Mouse (Mus musculus) stomach, embryonic 16.5 days (tissue): Measurements from ENCODE around the gene Ski. TPM values are rescaled to one million over a fixed set of nuclear protein-coding genes. Genes with fewer than 3 reads are reported as not detected.

Experiments
- ATAC-seq: fragments of 200-750 bp; cut with Nextera tagmentation; 2 replicates; pipeline ENCODE4 v1.8.0; 2017; ENCODE audit warnings: moderate number of reproducible peaks, moderate TSS enrichment; ENCODE audit not compliant: insufficient read depth, low FRiP score
- H3K27ac ChIP-seq: fragments of 300-500 bp; sonication (generic); 2 replicates; pipeline ENCODE4 v1.5.1; 2014; ENCODE audit warnings: low read length
- H3K27me3 ChIP-seq: fragments of 300-500 bp; sonication (generic); 2 replicates; pipeline ENCODE4 v1.6.1; 2014; ENCODE audit warnings: low read length, control low read depth, mixed read lengths; ENCODE audit not compliant: control insufficient read depth, insufficient read depth
- H3K36me3 ChIP-seq: fragments of 300-500 bp; sonication (generic); 2 replicates; pipeline ENCODE4 v1.6.1; 2014; ENCODE audit warnings: low read length; ENCODE audit not compliant: control insufficient read depth, insufficient read depth
- H3K4me1 ChIP-seq: fragments of 300-500 bp; sonication (generic); 2 replicates; pipeline ENCODE4 v1.6.1; 2014; ENCODE audit warnings: low read length, control low read depth, mixed read lengths; ENCODE audit not compliant: control insufficient read depth, insufficient read depth
- H3K4me2 ChIP-seq: fragments of 300-500 bp; sonication (generic); 2 replicates; pipeline ENCODE4 v1.6.1; 2014; ENCODE audit warnings: low read depth, low read length, mixed read lengths
- H3K4me3 ChIP-seq: fragments of 300-500 bp; sonication (generic); replicated peaks from 2 replicates; pipeline ENCODE4 v1.5.1; 2014; ENCODE audit warnings: mild to moderate bottlenecking, low read length
- H3K9ac ChIP-seq: fragments of 300-500 bp; sonication (generic); 2 replicates; pipeline ENCODE4 v1.6.1; 2014; ENCODE audit warnings: low read length
- H3K9me3 ChIP-seq: fragments of 300-500 bp; sonication (generic); replicated peaks from 2 replicates; pipeline ENCODE4 v1.6.1; 2016; ENCODE audit warnings: low read length, control low read depth; ENCODE audit not compliant: control insufficient read depth
- WGBS: fragments of 180-500 bp; shearing (Covaris S2); extraction: QIAGEN DNeasy Blood & Tissue Kit; methylation state at CpG from one replicate; pipeline ENCODE4 v1.1.7; 2014; 5-methylcytosine and 5-hydroxymethylcytosine counted together
- polyA plus RNA-seq: library from polyadenylated mRNA; unstranded; fragments of >200 nt; fragmentation: Nextera tagmentation; extraction: Ambion mirVana; gene quantifications from 2 replicates; pipeline ENCODE4 v1.2.1, GENCODE M21; 2015

The Ski gene
- polyA plus RNA-seq, 1 experiment from 2014 or later, result 17.9 TPM

DNA sequence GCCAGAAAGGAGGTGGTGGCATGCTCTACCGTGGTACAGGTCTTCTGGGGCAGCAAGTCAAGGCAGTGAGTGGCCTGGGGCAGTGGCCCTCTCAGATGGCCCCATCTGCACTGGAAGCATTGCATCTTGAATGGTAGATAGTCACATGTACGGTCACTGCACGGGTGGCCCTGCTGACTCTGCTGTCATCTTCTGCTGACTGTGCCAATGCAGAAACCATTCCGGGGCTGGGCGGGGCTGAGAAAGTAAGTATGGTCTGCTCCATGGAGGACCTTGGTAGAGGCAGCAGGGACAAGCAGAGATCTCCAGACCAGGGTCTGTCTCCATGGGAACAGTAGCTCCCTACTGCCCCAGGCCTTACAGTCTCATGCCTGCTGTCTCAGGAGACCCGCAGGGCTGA lies 101.2 kb downstream of the Ski start:
- Histone ChIP-seq H3K9me3 (no peaks in the 10 kb centered on the region), H3K36me3 (no peaks in the 10 kb centered on the region), H3K4me2 (no peak overlapping the region), H3K4me1 (peaks cover 34% of the 10 kb centered on the region), H3K27ac (peak overlapping the region; percentile 97), H3K27me3 (no peaks in the 10 kb centered on the region), H3K4me3 (no peak overlapping the region), H3K9ac (peak overlapping the region; percentile 6; the same call in 1 of the 2 replicates)
- WGBS, result 76% methylated on average over 6 of the region's 6 CpGs
- peak; percentile 11; the same call in 1 of the 2 replicates for ATAC-seq

DNA sequence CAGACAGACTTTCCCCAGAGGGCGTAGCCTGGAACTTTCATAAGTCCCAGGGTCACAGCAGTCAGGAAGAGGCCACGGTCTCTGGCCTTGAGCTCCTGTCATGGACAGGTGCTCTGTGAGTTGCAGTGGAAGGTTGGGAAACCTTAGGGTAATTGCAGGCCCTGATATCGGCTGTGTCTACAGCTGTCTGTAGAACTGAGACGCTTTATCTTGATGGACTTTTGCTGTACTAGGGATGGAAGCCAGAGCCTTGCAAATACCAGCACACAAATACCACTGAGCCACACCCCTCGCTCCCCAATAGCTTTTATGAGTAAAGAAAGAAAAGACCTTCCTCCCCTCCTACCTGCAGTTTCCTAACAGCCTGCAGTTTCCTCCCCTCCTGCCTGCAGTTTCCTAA lies 101.8 kb downstream of the Ski start:
- 39% methylated on average over 5 of the region's 5 CpGs for WGBS
- no peak overlapping the region for H3K9ac ChIP-seq

DNA sequence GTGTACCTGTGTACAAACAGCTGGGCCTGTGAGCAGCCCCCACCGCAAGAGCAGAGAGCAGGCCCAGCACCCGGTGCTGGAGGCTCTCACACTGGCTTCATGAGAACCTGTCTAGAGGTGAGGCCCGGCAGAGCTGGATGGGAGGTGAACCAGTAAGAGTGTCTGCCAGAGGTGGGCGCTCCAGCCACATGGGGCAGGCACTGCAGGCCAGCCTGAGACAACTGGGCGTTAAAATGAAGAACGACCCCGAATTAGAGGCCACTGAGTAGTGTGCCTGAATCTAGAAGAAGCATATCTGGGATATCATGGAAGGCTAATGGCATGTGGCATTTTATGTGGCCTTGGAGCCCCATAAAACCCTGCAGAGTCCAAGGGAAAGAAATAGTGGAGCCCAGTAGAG lies 102.4 kb downstream of the Ski start:
- ATAC-seq, result no peak
- Histone ChIP-seq H3K27ac (peak overlapping the region; percentile 97), H3K27me3 (no peaks in the 10 kb centered on the region), H3K9ac (0 out of 2 replicates have a peak overlapping the region, but pooled peaks have one; percentile 26), H3K4me3 (no peak overlapping the region), H3K9me3 (no peaks in the 10 kb centered on the region), H3K4me2 (no peak overlapping the region), H3K36me3 (no peaks in the 10 kb centered on the region), H3K4me1 (peaks cover 36% of the 10 kb centered on the region)
- WGBS, result 75% methylated on average over 7 of the region's 7 CpGs

More for the DNA sequence above, 101.8 kb downstream of the Ski start:
- Histone ChIP-seq H3K4me1 (peaks cover 36% of the 10 kb centered on the region), H3K27ac (peak overlapping the region; percentile 97), H3K9me3 (no peaks in the 10 kb centered on the region), H3K27me3 (no peaks in the 10 kb centered on the region), H3K36me3 (no peaks in the 10 kb centered on the region), H3K4me2 (no peak overlapping the region), H3K4me3 (no peak overlapping the region)
- peak; percentile 76 for ATAC-seq

GRCm38 (mm10) chr4:155118278-155118677 lies 104.1 kb downstream of the Ski start:
- Histone ChIP-seq H3K27me3 (no peaks in the 10 kb centered on the region), H3K9ac (no peak overlapping the region), H3K4me2 (no peak overlapping the region), H3K4me1 (peaks cover 36% of the 10 kb centered on the region), H3K27ac (no peak overlapping the region), H3K9me3 (no peaks in the 10 kb centered on the region), H3K36me3 (no peaks in the 10 kb centered on the region), H3K4me3 (no peak overlapping the region)
- 87% methylated on average over 10 of the region's 10 CpGs for WGBS
- no peak for ATAC-seq

- H3K9me3 ChIP-seq, result no peaks in the 10 kb centered on the region
- H3K4me2 ChIP-seq, result no peak overlapping the region
- no peaks in the 10 kb centered on the region for H3K27me3 ChIP-seq
- no peaks in the 10 kb centered on the region for H3K36me3 ChIP-seq
- peak overlapping the region; percentile 19 for H3K27ac ChIP-seq
- H3K4me3 ChIP-seq, result no peak overlapping the region
- WGBS, result 74% methylated on average over 6 of the region's 6 CpGs
- H3K9ac ChIP-seq, result no peak overlapping the region
- H3K4me1 ChIP-seq, result peaks cover 29% of the 10 kb centered on the region
- no peak for ATAC-seq
These were observed 104.9 kb downstream of the Ski start for GRCm38 (mm10) chr4:155117396-155117978.

DNA sequence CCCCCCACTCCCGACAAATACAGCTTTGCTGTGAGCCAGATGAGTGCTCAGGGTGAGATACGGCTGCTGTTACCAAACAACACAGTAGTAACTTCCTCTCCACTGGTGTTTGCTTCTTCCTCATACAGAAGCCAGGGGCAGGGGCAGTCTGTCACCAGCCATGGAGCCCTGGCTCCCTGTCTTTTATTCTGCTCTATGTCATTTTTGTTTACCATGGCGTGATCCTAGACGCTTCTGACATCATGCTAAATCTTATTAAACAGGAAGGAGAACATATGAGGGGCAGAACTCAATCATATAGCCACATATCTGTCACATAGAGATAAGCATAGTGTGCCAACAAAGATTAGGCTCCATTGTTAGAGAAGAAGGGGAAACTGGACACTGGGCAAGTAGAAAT lies 105.8 kb downstream of the Ski start:
- H3K27me3 ChIP-seq, result no peaks in the 10 kb centered on the region
- ATAC-seq, result no peak
- H3K36me3 ChIP-seq, result no peaks in the 10 kb centered on the region
- H3K4me2 ChIP-seq, result no peak overlapping the region
- peak overlapping the region; percentile 86 for H3K27ac ChIP-seq
- H3K9ac ChIP-seq, result 0 out of 2 replicates have a peak overlapping the region, but pooled peaks have one; percentile 40
- H3K9me3 ChIP-seq, result no peaks in the 10 kb centered on the region
- peaks cover 23% of the 10 kb centered on the region for H3K4me1 ChIP-seq
- WGBS, result 62% methylated on average over 4 of the region's 4 CpGs
- H3K4me3 ChIP-seq, result no peak overlapping the region

DNA sequence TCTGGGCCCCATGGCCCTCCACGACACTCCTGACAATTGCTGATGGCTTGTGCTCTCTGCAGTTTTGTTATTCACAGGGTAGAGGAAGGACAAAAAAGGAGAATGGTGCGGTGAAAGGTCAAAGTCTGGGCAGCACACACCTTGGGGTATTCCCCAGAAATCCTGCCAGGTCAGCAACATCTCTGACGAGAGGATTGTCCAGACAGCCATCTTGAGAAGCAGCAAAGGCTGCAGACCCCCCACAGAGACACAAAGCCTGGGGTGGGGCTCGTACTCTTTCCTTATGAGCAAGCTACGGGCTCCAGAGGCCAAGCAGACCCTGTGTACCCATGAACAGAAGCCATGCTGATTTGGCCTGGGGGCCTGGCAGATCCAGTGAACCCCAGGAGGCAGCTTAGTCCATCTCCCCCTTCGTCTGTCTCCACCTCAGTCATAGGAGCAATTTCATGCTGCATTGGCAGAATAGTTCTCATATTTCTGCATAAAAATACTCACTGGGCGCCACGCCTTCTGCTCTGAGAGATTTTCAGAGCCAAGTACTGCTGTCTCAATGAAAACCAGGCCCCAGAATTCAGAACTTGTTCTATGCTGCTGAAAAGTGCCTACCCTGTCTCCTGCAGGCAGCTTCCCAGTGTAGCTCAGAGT lies 108.5 kb downstream of the Ski start:
- Histone ChIP-seq H3K27me3 (no peaks in the 10 kb centered on the region), H3K4me1 (peaks cover 7% of the 10 kb centered on the region), H3K27ac (peak overlapping the region; percentile 29; the same call in 1 of the 2 replicates), H3K36me3 (no peaks in the 10 kb centered on the region), H3K9ac (no peak overlapping the region), H3K9me3 (no peaks in the 10 kb centered on the region), H3K4me3 (no peak overlapping the region), H3K4me2 (no peak overlapping the region)
- WGBS, result 62% methylated on average over 8 of the region's 8 CpGs
- ATAC-seq, result no peak

- Histone ChIP-seq H3K9me3 (no peaks in the 10 kb centered on the region), H3K27me3 (no peaks in the 10 kb centered on the region), H3K4me3 (no peak overlapping the region), H3K36me3 (no peaks in the 10 kb centered on the region), H3K9ac (no peak overlapping the region; the same call in 1 of the 2 replicates), H3K4me2 (no peak overlapping the region), H3K27ac (no peak overlapping the region), H3K4me1 (peaks cover 4% of the 10 kb centered on the region)
- WGBS, result 59% methylated on average over 5 of the region's 5 CpGs
- ATAC-seq, result no peak
These were observed 112.9 kb downstream of the Ski start for GRCm38 (mm10) chr4:155109471-155109870.

DNA sequence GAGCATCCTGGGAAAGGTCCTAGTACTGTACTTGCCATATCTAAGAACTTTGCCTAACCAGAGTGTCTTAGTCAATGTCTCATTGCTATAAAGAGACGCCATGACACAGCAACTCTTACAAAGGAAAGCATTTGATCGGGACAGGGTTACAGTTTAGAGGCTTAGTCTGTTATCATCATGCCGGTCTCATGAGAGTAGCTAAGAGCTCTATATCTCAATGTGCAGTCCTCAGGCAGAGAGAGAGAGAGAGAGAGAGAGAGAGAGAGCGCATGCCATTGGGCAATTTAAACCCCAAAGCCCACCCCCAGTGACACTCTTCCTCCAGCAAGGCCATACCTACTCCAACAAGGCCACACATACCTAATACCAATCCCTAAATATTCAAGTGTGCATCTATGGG lies 114.5 kb downstream of the Ski start:
- Histone ChIP-seq H3K27me3 (no peaks in the 10 kb centered on the region), H3K9ac (no peak overlapping the region), H3K4me2 (no peak overlapping the region), H3K27ac (no peak overlapping the region), H3K4me3 (no peak overlapping the region), H3K36me3 (no peaks in the 10 kb centered on the region), H3K4me1 (no peaks in the 10 kb centered on the region), H3K9me3 (no peaks in the 10 kb centered on the region)
- WGBS, result 86% methylated on average over 4 of the region's 4 CpGs
- no peak for ATAC-seq
